Mouse (Mus musculus) midbrain, embryonic 15.5 days (tissue): ENCODE data around the gene Anapc2. TPM values are rescaled to one million over a fixed set of nuclear protein-coding genes. Genes with fewer than 3 reads are reported as not detected.
"Not testable (repeated sequence)": the region's sequence is repeated elsewhere in the genome, so short reads cannot be mapped to it uniquely, and the experiment has no call there.

Experiments used
- ATAC-seq: fragments of 200-750 bp; cut with Nextera tagmentation; replicated peaks from 2 replicates; pipeline ENCODE4 v1.8.0; 2017; ENCODE audit warnings: moderate TSS enrichment
- H3K27ac ChIP-seq: fragments of 300-500 bp; sonication (generic); 2 replicates; pipeline ENCODE4 v1.5.1; 2015; ENCODE audit warnings: mild to moderate bottlenecking, inconsistent platforms
- H3K27me3 ChIP-seq: fragments of 300-500 bp; sonication (generic); replicated peaks from 2 replicates; pipeline ENCODE4 v1.6.1; 2015; ENCODE audit warnings: inconsistent platforms
- H3K36me3 ChIP-seq: fragments of 300-500 bp; sonication (generic); replicated peaks from 2 replicates; pipeline ENCODE4 v1.6.1; 2015; ENCODE audit warnings: inconsistent platforms
- H3K4me1 ChIP-seq: fragments of 300-500 bp; sonication (generic); 2 replicates; pipeline ENCODE4 v1.6.1; 2015; ENCODE audit warnings: inconsistent platforms
- H3K4me2 ChIP-seq: fragments of 300-500 bp; sonication (generic); 2 replicates; pipeline ENCODE4 v1.6.1; 2015; ENCODE audit warnings: inconsistent platforms, mild to moderate bottlenecking, moderate library complexity
- H3K4me3 ChIP-seq: fragments of 300-500 bp; sonication (generic); 2 replicates; pipeline ENCODE4 v1.5.1; 2015; ENCODE audit warnings: mild to moderate bottlenecking, inconsistent platforms
- H3K9ac ChIP-seq: fragments of 300-500 bp; sonication (generic); 2 replicates; pipeline ENCODE4 v1.6.1; 2015; ENCODE audit warnings: mild to moderate bottlenecking, inconsistent platforms
- H3K9me3 ChIP-seq: fragments of 300-500 bp; sonication (generic); 2 replicates; pipeline ENCODE4 v1.6.1; 2016; ENCODE audit warnings: inconsistent platforms
- WGBS: fragments of 180-500 bp; shearing (Covaris S2); methylation state at CpG from one replicate; pipeline ENCODE4 v1.1.7; 2015; ENCODE audit warnings: mixed read lengths; 5-methylcytosine and 5-hydroxymethylcytosine counted together
- polyA plus RNA-seq: library from polyadenylated mRNA; unstranded; fragments of >200 nt; fragmentation: Nextera tagmentation; extraction: Ambion mirVana; gene quantifications from 2 replicates; pipeline ENCODE4 v1.2.1, GENCODE M21; 2015

Anapc2 gene
- polyA plus RNA-seq, 1 experiment from 2014 or later, result 157 TPM

DNA sequence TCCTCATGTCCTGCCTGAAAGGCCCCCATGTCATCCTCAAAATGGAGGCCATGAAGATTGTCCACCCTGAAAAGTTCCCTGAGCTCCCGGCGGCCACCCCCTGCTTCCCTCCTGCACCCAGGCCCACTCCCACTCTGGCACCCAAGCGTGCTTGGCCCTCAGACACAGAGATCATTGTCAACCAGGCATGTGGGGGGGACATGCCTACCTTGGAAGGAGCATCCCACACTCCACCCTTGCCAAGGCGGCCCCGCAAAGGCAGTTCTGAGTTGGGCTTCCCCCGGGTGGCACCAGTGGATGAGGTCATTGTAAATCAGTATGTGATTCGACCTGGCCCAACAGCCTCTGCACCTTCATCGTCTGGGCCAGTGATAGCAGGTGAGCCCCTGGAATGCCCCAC lies 28.9 kb upstream of the Anapc2 start:
- WGBS, result 81% methylated on average over 8 of the region's 8 CpGs
- Histone ChIP-seq H3K4me2 (peak overlapping the region; percentile 90), H3K9me3 (no peaks in the 10 kb centered on the region), H3K27me3 (no peaks in the 10 kb centered on the region), H3K4me1 (peaks cover 31% of the 10 kb centered on the region), H3K4me3 (peak overlapping the region; percentile 56), H3K27ac (no peak overlapping the region), H3K9ac (peak overlapping the region; percentile 65; the same call in 1 of the 2 replicates), H3K36me3 (no peaks in the 10 kb centered on the region)
- ATAC-seq, result no peak

DNA sequence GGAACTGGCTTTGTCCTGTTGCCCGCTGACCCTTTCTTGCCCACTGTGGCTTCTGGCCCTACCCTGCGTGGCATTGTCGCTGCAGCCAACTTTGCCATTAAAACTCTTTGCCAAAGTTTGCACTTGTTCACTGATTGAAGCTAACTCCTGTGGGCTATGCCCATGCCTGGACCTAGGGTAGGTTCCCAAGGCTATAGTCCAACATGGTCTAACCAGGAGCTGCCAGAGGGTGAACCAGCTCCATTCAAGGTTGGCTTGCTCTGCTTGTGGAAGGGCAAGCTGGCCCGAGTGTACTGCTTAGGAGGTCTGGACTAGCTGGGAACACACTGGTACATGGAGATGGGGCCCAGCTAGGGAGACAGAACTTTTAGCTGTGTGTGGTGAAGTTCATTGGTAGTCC lies 28.1 kb upstream of the Anapc2 start:
- Histone ChIP-seq H3K27me3 (no peaks in the 10 kb centered on the region), H3K4me1 (peaks cover 31% of the 10 kb centered on the region), H3K36me3 (no peaks in the 10 kb centered on the region), H3K9ac (no peak overlapping the region), H3K4me3 (no peak overlapping the region), H3K4me2 (no peak overlapping the region), H3K9me3 (no peaks in the 10 kb centered on the region), H3K27ac (no peak overlapping the region)
- 89% methylated on average over 4 of the region's 4 CpGs for WGBS
- no peak for ATAC-seq

DNA sequence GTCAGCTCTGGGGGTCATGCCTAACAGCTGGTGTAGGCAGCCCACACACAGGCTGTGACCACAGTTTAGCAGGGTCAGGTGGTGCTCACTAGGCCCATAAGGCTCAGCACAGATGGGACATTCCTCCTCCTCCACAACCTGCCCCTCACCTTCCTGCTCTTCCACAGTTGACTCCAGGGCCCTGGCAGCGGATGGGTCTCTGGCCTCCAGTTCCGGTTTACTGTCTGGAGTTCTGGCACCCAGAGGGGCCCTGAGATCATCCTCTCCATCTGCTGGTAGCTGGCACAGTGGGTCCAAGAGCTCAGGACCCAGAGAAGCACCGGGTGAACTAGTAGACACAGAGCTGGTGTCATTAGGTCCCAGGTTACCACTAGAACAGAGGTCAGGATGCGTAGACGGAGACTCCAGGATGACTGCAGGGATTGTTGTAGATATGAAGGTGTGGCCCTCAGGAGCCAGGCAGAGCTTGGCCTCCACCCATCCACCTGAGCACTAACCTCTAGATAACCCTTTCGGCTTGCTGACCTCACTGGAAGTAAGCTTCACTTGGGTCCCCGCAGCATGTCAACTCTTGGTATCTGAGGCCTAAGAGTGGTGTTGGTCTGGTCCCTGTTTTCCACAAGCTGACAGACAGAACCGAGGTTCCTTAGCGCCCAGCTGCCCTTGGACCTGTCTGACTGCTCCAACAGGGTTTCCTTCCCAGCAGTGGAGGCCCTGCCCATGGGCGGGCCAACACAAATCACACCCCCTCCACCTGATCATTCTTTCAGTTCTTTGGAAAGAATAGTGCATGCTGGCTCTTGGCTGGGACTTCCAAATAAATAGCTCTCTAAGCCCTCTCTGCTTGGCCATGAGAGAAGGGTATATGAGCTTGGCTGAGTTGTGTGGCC lies 25.9 kb upstream of the Anapc2 start, which contains the start of gene AL732309.1:
Gene AL732309.1, minus strand, starts transcription at position 681 of the 890 bp plus-strand sequence.
- H3K4me3 ChIP-seq, result no peak within 1 kb of the TSS
- peaks cover 21% of the 10 kb centered on the region for H3K4me1 ChIP-seq
- H3K36me3 ChIP-seq, result 0 out of 2 replicates have a peak, but pooled peaks cover 4% of the 10 kb centered on the region
- H3K27ac ChIP-seq, result no peak within 1 kb of the TSS
- ATAC-seq, result no peak
- H3K4me2 ChIP-seq, result no peak within 1 kb of the TSS
- no peak within 1 kb of the TSS for H3K9ac ChIP-seq
- no peaks in the 10 kb centered on the region for H3K9me3 ChIP-seq
- 93% methylated on average over 10 of the region's 10 CpGs for WGBS
- H3K27me3 ChIP-seq, result no peaks in the 10 kb centered on the region

DNA sequence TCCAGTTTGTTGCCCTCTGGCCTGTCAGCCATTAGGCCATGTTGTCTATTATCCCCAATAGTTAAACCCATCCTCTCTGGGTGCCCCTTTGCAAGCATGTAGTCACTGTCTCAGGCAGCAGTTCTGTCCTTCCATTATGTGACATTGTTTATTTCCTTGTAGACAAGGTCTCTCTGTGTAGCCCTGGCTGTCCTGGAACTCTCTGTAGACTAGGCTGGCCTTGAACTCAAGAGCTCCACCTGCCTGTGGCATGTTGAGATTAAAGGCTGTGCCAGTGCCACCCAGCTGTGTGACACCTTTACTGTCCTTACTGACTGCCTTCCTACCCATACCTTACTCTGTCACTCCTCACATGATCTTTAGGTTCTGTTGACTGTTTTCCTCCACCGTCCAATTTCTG lies 19.9 kb upstream of the Anapc2 start:
- ATAC-seq, result no peak
- Histone ChIP-seq H3K27me3 (no peaks in the 10 kb centered on the region), H3K9ac (no peak overlapping the region), H3K4me3 (no peak overlapping the region), H3K4me1 (peaks cover 23% of the 10 kb centered on the region), H3K9me3 (no peaks in the 10 kb centered on the region), H3K4me2 (no peak overlapping the region), H3K27ac (no peak overlapping the region), H3K36me3 (0 out of 2 replicates have a peak, but pooled peaks cover 5% of the 10 kb centered on the region)
- 87% methylated on average over 1 of the region's 1 CpGs for WGBS

GRCm38 (mm10) chr2:25255284-25255779 lies 16.9 kb upstream of the Anapc2 start, which contains the start of gene Tmem203:
Gene Tmem203 (plus strand): TSS chr2:25255439.
- peak; percentile 92 for ATAC-seq
- no peaks in the 10 kb centered on the region for H3K27me3 ChIP-seq
- H3K4me3 ChIP-seq, result peak within 1 kb of the TSS; percentile 87

DNA sequence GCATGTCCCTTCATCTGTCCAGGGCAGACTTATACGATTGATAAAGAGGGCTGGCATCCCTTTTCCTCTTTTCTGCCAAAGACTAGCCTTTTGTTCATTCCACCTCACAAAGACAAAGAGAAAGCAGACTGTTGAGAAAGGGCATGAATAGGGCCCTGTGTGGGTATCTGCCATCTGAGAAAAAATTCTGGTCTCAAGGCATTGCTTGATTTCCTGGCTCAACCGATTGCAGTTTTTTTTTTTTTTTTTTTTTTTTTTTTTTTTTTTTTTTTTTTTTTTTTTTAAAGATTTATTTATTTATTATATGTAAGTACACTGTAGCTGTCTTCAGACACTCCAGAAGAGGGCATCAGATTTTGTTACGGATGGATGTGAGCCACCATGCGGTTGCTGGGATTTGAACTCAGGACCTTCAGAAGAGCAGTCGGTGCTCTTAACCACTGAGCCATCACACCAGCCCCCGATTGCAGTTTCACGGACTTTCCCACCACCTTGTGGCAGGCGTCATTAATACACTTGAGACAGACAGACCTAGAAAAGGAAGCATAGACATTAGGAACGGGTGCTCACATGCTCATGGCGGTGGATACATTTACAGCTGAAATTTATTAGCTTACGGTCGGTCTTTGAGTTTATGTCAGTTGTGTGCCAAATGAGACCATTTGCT lies 15.7 kb upstream of the Anapc2 start:
- peak overlapping the region; percentile 74; the same call in 1 of the 2 replicates for H3K9ac ChIP-seq
- not testable (repeated sequence) for H3K9me3 ChIP-seq, H3K27ac ChIP-seq, H3K36me3 ChIP-seq, H3K27me3 ChIP-seq, ATAC-seq
- peak overlapping the region; percentile 99 for H3K4me2 ChIP-seq
- peak overlapping the region; percentile 87 for H3K4me3 ChIP-seq
- peaks cover 25% of the 10 kb centered on the region for H3K4me1 ChIP-seq
- 57% methylated on average over 12 of the region's 12 CpGs for WGBS

More at GRCm38 (mm10) chr2:25255284-25255779, 16.9 kb upstream of the Anapc2 start, which contains the start of gene Tmem203:
- 0 out of 2 replicates have a peak, but pooled peaks cover 5% of the 10 kb centered on the region for H3K36me3 ChIP-seq
- peaks cover 25% of the 10 kb centered on the region for H3K4me1 ChIP-seq
- WGBS, result under 1% methylated on average over 39 of the region's 39 CpGs
- H3K27ac ChIP-seq, result peak within 1 kb of the TSS; percentile 74
- peak within 1 kb of the TSS; percentile 74 for H3K9ac ChIP-seq
- H3K9me3 ChIP-seq, result no peaks in the 10 kb centered on the region
- peak within 1 kb of the TSS; percentile 99 for H3K4me2 ChIP-seq

GRCm38 (mm10) chr2:25257250-25257649 lies 15.0 kb upstream of the Anapc2 start:
- H3K9ac ChIP-seq, H3K27me3 ChIP-seq, H3K4me2 ChIP-seq, H3K4me3 ChIP-seq, H3K27ac ChIP-seq, ATAC-seq, H3K9me3 ChIP-seq, H3K36me3 ChIP-seq: not testable (repeated sequence)
- H3K4me1 ChIP-seq, result peaks cover 31% of the 10 kb centered on the region
- 89% methylated on average over 5 of the region's 5 CpGs for WGBS

- Histone ChIP-seq H3K36me3 (no peaks in the 10 kb centered on the region), H3K27me3 (peaks cover 2% of the 10 kb centered on the region; the same call in 1 of the 2 replicates), H3K9me3 (no peaks in the 10 kb centered on the region), H3K27ac (no peak overlapping the region), H3K9ac (no peak overlapping the region), H3K4me1 (peaks cover 40% of the 10 kb centered on the region), H3K4me3 (no peak overlapping the region), H3K4me2 (no peak overlapping the region)
- no peak for ATAC-seq
- WGBS, result 46% methylated on average over 2 of the region's 2 CpGs
Measured at GRCm38 (mm10) chr2:25258887-25259286, 13.4 kb upstream of the Anapc2 start.

- peak; percentile 2; the same call in 1 of the 2 replicates for ATAC-seq
- H3K27me3 ChIP-seq, result peaks cover 8% of the 10 kb centered on the region; the same call in 1 of the 2 replicates
- H3K36me3 ChIP-seq, result no peaks in the 10 kb centered on the region
- peak overlapping the region; percentile 47; the same call in 1 of the 2 replicates for H3K9ac ChIP-seq
- H3K4me3 ChIP-seq, result peak overlapping the region; percentile 81
- no peaks in the 10 kb centered on the region for H3K9me3 ChIP-seq
- peak overlapping the region; percentile 99 for H3K4me2 ChIP-seq
- WGBS, result 44% methylated on average over 12 of the region's 12 CpGs
- H3K27ac ChIP-seq, result peak overlapping the region; percentile 80
- H3K4me1 ChIP-seq, result peaks cover 50% of the 10 kb centered on the region
Measured at GRCm38 (mm10) chr2:25261870-25262269, 10.4 kb upstream of the Anapc2 start.

GRCm38 (mm10) chr2:25262291-25262767 lies 9.9 kb upstream of the Anapc2 start, which contains the start of gene Tprn:
Gene Tprn (plus strand): TSS chr2:25262618.
- peak; percentile 99 for ATAC-seq
- WGBS, result under 1% methylated on average over 39 of the region's 39 CpGs
- Histone ChIP-seq H3K4me3 (peak within 1 kb of the TSS; percentile 81), H3K9me3 (no peaks in the 10 kb centered on the region), H3K27me3 (peaks cover 8% of the 10 kb centered on the region; the same call in 1 of the 2 replicates), H3K9ac (peak within 1 kb of the TSS; percentile 71), H3K4me1 (peaks cover 51% of the 10 kb centered on the region), H3K4me2 (peak within 1 kb of the TSS; percentile 99), H3K36me3 (no peaks in the 10 kb centered on the region), H3K27ac (peak within 1 kb of the TSS; percentile 80)

DNA sequence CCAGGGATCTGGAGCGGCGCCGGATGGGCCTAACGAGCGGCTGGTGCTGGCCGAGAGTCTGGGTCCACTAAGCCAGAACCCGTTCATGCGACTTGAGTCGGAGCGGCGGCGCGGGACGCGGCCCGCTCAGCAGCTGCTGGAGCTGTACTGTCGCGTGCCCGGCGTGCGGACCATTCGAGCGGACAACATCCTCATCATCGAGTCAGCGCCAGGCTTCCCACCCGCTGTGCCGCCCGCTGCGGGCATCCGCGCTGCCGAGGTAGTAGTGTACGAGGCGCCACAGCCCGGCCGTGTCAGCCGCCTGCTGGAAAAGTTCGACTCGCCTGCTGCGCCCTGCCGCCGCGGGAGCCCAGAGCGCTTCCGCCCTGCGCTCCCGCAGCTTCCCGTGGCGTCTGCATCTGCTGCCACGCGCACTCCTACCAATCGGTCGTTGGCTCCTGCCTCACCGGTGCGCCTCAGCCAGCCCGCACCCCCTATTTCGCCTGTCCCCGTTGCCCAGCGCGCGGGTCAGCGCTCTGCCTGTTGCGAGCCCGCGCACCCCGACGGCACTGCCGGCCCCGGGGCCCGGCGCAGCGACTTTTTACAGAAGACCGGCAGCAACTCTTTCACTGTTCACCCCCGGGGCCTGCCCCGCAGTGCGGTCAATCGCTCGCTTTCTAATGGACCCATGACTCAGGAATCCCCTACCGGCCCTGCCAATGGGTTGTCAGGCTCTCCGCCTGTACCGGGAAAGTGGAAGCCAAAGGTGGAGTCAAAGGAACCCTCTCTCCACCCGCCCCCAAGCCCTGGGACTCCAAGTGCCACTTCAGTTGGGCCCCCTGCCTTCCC lies 9.3 kb upstream of the Anapc2 start:
- WGBS, result under 1% methylated on average over 81 of the region's 82 CpGs
- peak overlapping the region; percentile 81 for H3K4me3 ChIP-seq
- H3K4me1 ChIP-seq, result peaks cover 56% of the 10 kb centered on the region
- peak; percentile 13 for ATAC-seq
- peaks cover 8% of the 10 kb centered on the region; the same call in 1 of the 2 replicates for H3K27me3 ChIP-seq
- peak overlapping the region; percentile 80 for H3K27ac ChIP-seq
- H3K9ac ChIP-seq, result peak overlapping the region; percentile 71
- H3K36me3 ChIP-seq, result no peaks in the 10 kb centered on the region
- peak overlapping the region; percentile 99 for H3K4me2 ChIP-seq
- H3K9me3 ChIP-seq, result no peaks in the 10 kb centered on the region
